Comparison of ENCODE assay signal across 8 mouse cellular contexts in genomic region chr16:76803725-76804124, GRCm38 (mm10).
DNase-seq lines count a peak whose midpoint lies in the region; ATAC-seq and TF ChIP-seq lines count a peak whose summit lies in the region.

No protein-coding gene starts in this region.

- no peak overlapping the region for H3K9ac ChIP-seq in kidney, embryonic 14.5 days (ENCODE audit: low read depth, low read length)
- H3K9ac ChIP-seq in lung, postnatal 0 days (replicated peaks; ENCODE audit: low read depth), result no peak overlapping the region

- H3K9me3 ChIP-seq in kidney, embryonic 14.5 days (ENCODE audit: control insufficient read depth, low read length), result no peaks in the 10 kb centered on the region
- H3K9me3 ChIP-seq in lung, postnatal 0 days (ENCODE audit: low read length), result no peaks in the 10 kb centered on the region

- 30% methylated on average over 3 of the region's 3 CpGs for WGBS in kidney, adult 2 months
- 36% methylated on average over 3 of the region's 3 CpGs for WGBS in kidney, embryonic 14.5 days
- WGBS in lung, postnatal 0 days, result 33% methylated on average over 3 of the region's 3 CpGs

- H3K4me3 ChIP-seq in kidney, adult 2 months (ENCODE audit: insufficient read depth, low read depth, low read length), result no peak overlapping the region
- no peak overlapping the region for H3K4me3 ChIP-seq in kidney, embryonic 14.5 days (ENCODE audit: low read length)
- H3K4me3 ChIP-seq in lung, postnatal 0 days (ENCODE audit: low read depth, low read length), result no peak overlapping the region

- TF ChIP-seq POLR2A in kidney, adult 2 months (IDR thresholded peaks at IDR 0.05; ENCODE audit: low read depth, low read length), result no peak

- no peak for ATAC-seq in kidney, embryonic 14.5 days (ENCODE audit: low FRiP score, low TSS enrichment)
- peak; percentile 45 for ATAC-seq in CD4-positive, CD25-positive, alpha-beta regulatory T cell, adult 4 months
- no peak for ATAC-seq in lung, postnatal 0 days

- DNase-seq in kidney, adult 2 months, result peak; percentile 54
- peak; percentile 80 for DNase-seq in adrenal gland, postnatal 14 days
- peak; percentile 42 for DNase-seq in heart, adult 8-10 months (ENCODE audit: low spot score)
- DNase-seq in lung, postnatal 0 days (ENCODE audit: low spot score), result peak; percentile 48
- DNase-seq in testis, postnatal 14 days (ENCODE audit: low spot score), result peak; percentile 19
- no peak for DNase-seq in cerebellum, adult 9-11 months

- no peak for TF ChIP-seq EP300 in lung, postnatal 0 days (IDR thresholded peaks at IDR 0.05)

- H3K4me2 ChIP-seq in kidney, embryonic 14.5 days (replicated peaks; ENCODE audit: low read depth, low read length), result no peak overlapping the region
- no peak overlapping the region for H3K4me2 ChIP-seq in lung, postnatal 0 days (replicated peaks; ENCODE audit: low read depth, low read length)

- H3K4me1 ChIP-seq in kidney, adult 2 months (ENCODE audit: control insufficient read depth, insufficient read depth, low read length), result no peaks in the 10 kb centered on the region
- H3K4me1 ChIP-seq in kidney, embryonic 14.5 days (ENCODE audit: control insufficient read depth, insufficient read depth, low read length), result no peaks in the 10 kb centered on the region
- H3K4me1 ChIP-seq in lung, postnatal 0 days (ENCODE audit: insufficient read depth, low read depth, low read length), result no peaks in the 10 kb centered on the region

- H3K27me3 ChIP-seq in kidney, adult 2 months (replicated peaks; ENCODE audit: control insufficient read depth, insufficient read depth, low read length), result no peaks in the 10 kb centered on the region
- no peaks in the 10 kb centered on the region for H3K27me3 ChIP-seq in kidney, embryonic 14.5 days (ENCODE audit: control insufficient read depth, insufficient read depth, low read length)
- no peaks in the 10 kb centered on the region for H3K27me3 ChIP-seq in lung, postnatal 0 days (replicated peaks; ENCODE audit: insufficient read depth, low read length)

- no peak overlapping the region for H3K27ac ChIP-seq in kidney, adult 2 months (ENCODE audit: insufficient read depth, low read depth, low read length)
- no peak overlapping the region for H3K27ac ChIP-seq in kidney, embryonic 14.5 days (ENCODE audit: low read depth, low read length)
- H3K27ac ChIP-seq in lung, postnatal 0 days (ENCODE audit: low read length), result no peak overlapping the region

- no peaks in the 10 kb centered on the region for H3K36me3 ChIP-seq in kidney, adult 2 months (ENCODE audit: control insufficient read depth, insufficient read depth, low read length)
- H3K36me3 ChIP-seq in kidney, embryonic 14.5 days (ENCODE audit: control insufficient read depth, insufficient read depth, low read length), result no peaks in the 10 kb centered on the region
- no peaks in the 10 kb centered on the region for H3K36me3 ChIP-seq in lung, postnatal 0 days (ENCODE audit: insufficient read depth, low read length)

- peak; percentile 65 for TF ChIP-seq CTCF in kidney, adult 2 months (conservative IDR thresholded peaks at IDR 0.05; ENCODE audit: insufficient read depth, insufficient read length, low read depth, low read length)
- peak; percentile 73 for TF ChIP-seq CTCF in lung, postnatal 0 days (IDR thresholded peaks at IDR 0.05)
